Mouse (Mus musculus) limb, embryonic 12.5 days (tissue): Measurements from ENCODE around the gene Gm36864. TPM values are rescaled to one million over a fixed set of nuclear protein-coding genes. Genes with fewer than 3 reads are reported as not detected.
"Not testable (repeated sequence)": the region's sequence is repeated elsewhere in the genome, so short reads cannot be mapped to it uniquely, and the experiment has no call there.

ENCODE experiments used
- ATAC-seq: fragments of 200-750 bp; cut with Nextera tagmentation; 2 replicates; pipeline ENCODE4 v1.8.0; 2017; ENCODE audit warnings: low read depth, moderate TSS enrichment; ENCODE audit not compliant: insufficient number of reproducible peaks, insufficient read depth, low FRiP score, low TSS enrichment
- H3K27ac ChIP-seq: fragments of 300-500 bp; sonication (generic); 2 replicates; pipeline ENCODE4 v1.5.1; 2016; ENCODE audit warnings: mild to moderate bottlenecking, moderate library complexity
- H3K27me3 ChIP-seq: fragments of 300-500 bp; sonication (generic); 2 replicates; pipeline ENCODE4 v1.6.1; 2016; ENCODE audit warnings: mild to moderate bottlenecking, moderate library complexity
- H3K36me3 ChIP-seq: fragments of 300-500 bp; sonication (generic); 2 replicates; pipeline ENCODE4 v1.6.1; 2016; ENCODE audit warnings: mild to moderate bottlenecking, moderate library complexity
- H3K4me1 ChIP-seq: fragments of 300-500 bp; sonication (generic); replicated peaks from 2 replicates; pipeline ENCODE4 v1.6.1; 2016
- H3K4me2 ChIP-seq: fragments of 300-500 bp; sonication (generic); 2 replicates; pipeline ENCODE4 v1.6.1; 2016; ENCODE audit warnings: mild to moderate bottlenecking, moderate library complexity
- H3K4me3 ChIP-seq: fragments of 300-500 bp; sonication (generic); replicated peaks from 2 replicates; pipeline ENCODE4 v1.5.1; 2016; ENCODE audit warnings: mild to moderate bottlenecking
- H3K9ac ChIP-seq: fragments of 300-500 bp; sonication (generic); replicated peaks from 2 replicates; pipeline ENCODE4 v1.6.1; 2016; ENCODE audit warnings: mild to moderate bottlenecking, moderate library complexity
- H3K9me3 ChIP-seq: fragments of 300-500 bp; sonication (generic); 2 replicates; pipeline ENCODE4 v1.6.1; 2016; ENCODE audit warnings: mild to moderate bottlenecking, moderate library complexity
- WGBS: fragments of 180-500 bp; shearing (Covaris S2); methylation state at CpG from one replicate; pipeline ENCODE4 v1.1.7; 2016; 5-methylcytosine and 5-hydroxymethylcytosine counted together
- polyA plus RNA-seq: library from polyadenylated mRNA; unstranded; fragments of >200 nt; fragmentation: Nextera tagmentation; extraction: Ambion mirVana; gene quantifications from 2 replicates; pipeline ENCODE4 v1.2.1, GENCODE M21; 2016

Gm36864 gene
- polyA plus RNA-seq, result 0.14 TPM in 1 of 2 replicates, not detected in the other

GRCm38 (mm10) chr7:44235909-44236308, at the start of gene Gm36864:
Gm36864 (plus strand) TSS chr7:44236177.
- WGBS, result 73% methylated on average over 3 of the region's 3 CpGs
- no peaks in the 10 kb centered on the region for H3K36me3 ChIP-seq
- H3K9ac ChIP-seq, result no peak within 1 kb of the TSS
- H3K4me3 ChIP-seq, result no peak within 1 kb of the TSS
- H3K27me3 ChIP-seq, result peaks cover 4% of the 10 kb centered on the region; the same call in 1 of the 2 replicates
- no peak within 1 kb of the TSS for H3K4me2 ChIP-seq
- ATAC-seq, result no peak
- H3K9me3 ChIP-seq, result no peaks in the 10 kb centered on the region
- no peak within 1 kb of the TSS for H3K27ac ChIP-seq
- no peaks in the 10 kb centered on the region for H3K4me1 ChIP-seq

DNA sequence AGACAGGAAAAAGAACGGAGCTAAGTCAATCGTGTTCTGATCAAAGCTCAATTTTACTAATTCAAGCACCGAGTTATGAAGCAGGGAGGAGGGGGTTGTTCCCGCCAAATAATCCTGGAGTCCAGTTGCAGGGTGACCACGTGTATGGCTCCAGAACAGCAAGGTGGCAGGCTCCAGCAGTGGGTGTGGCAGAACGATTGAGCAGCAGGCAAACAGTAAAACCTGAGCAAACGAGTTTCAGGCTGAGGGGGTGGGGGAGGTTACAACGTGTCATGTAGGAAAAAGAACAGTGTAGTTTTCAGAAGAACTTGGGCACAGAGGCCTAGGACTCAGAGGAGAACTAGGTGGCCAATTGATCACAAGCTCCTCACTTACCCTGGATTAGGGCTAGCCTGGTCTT, 49.5 kb upstream of the Gm36864 start:
- 54% methylated on average over 8 of the region's 8 CpGs for WGBS
- not testable (repeated sequence) for ATAC-seq, H3K9me3 ChIP-seq, H3K27ac ChIP-seq, H3K36me3 ChIP-seq, H3K4me1 ChIP-seq, H3K27me3 ChIP-seq, H3K4me3 ChIP-seq, H3K9ac ChIP-seq, H3K4me2 ChIP-seq

DNA sequence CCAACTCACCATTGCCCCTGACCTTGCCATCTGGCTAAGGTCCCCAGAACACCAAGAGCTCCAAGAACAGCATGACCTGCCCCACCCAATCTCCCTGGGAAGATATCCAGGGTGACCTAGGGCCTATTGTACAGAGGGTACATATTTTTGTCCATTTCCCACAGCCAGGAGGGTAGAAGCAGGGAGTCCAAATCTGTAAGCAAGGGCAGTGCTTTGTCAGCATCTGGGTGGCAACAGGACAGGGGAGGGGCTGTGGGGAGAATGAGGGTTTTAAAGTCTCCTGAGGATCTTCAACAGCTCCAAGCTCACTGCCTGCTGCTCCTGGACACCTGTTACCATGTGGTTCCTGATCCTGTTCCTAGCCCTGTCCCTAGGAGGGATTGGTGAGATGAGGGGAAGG, 48.0 kb upstream of the Gm36864 start, which contains the start of gene Klk1b24:
TSS of gene Klk1b24 (plus strand) at position 301 of the 400 bp plus-strand sequence.
- not testable (repeated sequence) for ATAC-seq, H3K9ac ChIP-seq, H3K9me3 ChIP-seq, H3K27ac ChIP-seq, H3K27me3 ChIP-seq, H3K4me1 ChIP-seq, H3K36me3 ChIP-seq, H3K4me3 ChIP-seq, H3K4me2 ChIP-seq

DNA sequence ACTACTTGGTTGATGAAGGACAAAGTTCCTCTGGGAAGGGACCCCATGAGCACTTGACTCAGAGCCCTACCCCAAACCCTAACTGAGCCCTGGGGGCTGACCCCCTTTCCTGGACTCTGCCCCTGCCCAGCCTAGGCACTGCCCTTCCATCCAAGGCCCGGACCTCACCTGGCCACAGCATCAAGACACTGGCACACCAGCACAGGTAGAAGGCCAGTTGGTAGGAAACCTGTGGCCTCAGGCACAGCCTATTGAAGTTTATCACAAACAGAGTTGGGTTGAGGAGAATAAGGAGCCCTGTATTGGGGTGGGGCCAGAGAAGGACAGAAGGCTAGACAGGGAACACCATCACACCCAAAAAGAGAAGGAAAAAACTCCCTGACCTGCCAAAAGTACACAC, 42.5 kb upstream of the Gm36864 start:
- not testable (repeated sequence) for H3K36me3 ChIP-seq, H3K4me2 ChIP-seq, H3K27ac ChIP-seq, H3K9ac ChIP-seq, H3K27me3 ChIP-seq, H3K9me3 ChIP-seq, H3K4me3 ChIP-seq, ATAC-seq, H3K4me1 ChIP-seq
- 81% methylated on average over 1 of the region's 1 CpGs for WGBS

DNA sequence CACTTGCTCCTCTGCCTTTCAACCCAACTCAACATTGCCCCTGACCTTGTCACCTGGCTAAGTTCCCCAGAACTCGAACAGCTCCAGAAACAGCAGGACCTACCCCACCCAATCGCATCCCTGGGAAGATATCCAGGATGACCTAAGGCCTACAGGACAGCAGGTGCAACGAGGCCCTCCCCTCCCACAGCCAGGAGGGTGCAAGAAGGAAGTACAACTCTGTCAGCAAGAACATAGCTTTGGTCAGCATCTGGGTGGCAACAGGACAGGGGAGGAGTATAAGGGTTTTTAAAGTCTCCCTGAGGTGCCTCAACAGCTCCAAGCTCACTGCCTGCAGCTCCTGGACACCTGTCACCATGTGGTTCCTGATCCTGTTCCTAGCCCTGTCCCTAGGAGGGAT, 38.1 kb upstream of the Gm36864 start, which contains the start of gene Klk1b3:
TSS of gene Klk1b3 (plus strand) at position 301 of the 400 bp plus-strand sequence.
- Histone ChIP-seq H3K9ac (no peak within 1 kb of the TSS), H3K36me3 (no peaks in the 10 kb centered on the region), H3K4me2 (no peak within 1 kb of the TSS), H3K9me3 (no peaks in the 10 kb centered on the region), H3K27ac (no peak within 1 kb of the TSS), H3K4me3 (no peak within 1 kb of the TSS), H3K27me3 (no peaks in the 10 kb centered on the region), H3K4me1 (no peaks in the 10 kb centered on the region)
- ATAC-seq, result no peak
- 60% methylated on average over 3 of the region's 3 CpGs for WGBS

DNA sequence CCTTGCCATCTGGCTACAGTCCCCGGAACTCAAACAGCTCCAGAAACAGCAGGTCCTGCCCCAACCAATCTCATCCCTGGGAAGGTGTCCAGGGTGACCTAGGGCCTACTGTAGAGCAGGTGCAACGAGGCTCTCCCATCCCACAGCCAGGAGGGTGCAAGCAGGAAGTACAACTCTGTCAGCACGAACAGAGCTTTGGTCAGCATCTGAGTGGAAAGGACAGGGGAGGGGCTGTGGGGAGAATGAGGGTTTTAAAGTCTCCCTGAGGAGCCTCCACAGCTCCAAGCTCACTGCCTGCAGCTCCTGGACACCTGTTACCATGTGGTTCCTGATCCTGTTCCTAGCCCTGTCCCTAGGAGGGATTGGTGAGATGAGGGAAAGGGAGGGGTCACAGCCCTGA, 28.8 kb upstream of the Gm36864 start, which contains the start of gene Klk1b4:
TSS of gene Klk1b4 (plus strand) at position 301 of the 400 bp plus-strand sequence.
- 51% methylated on average over 3 of the region's 3 CpGs for WGBS
- H3K4me2 ChIP-seq, H3K4me1 ChIP-seq, ATAC-seq, H3K27ac ChIP-seq, H3K27me3 ChIP-seq, H3K36me3 ChIP-seq, H3K9ac ChIP-seq, H3K4me3 ChIP-seq, H3K9me3 ChIP-seq: not testable (repeated sequence)

GRCm38 (mm10) chr7:44208307-44208706, 27.7 kb upstream of the Gm36864 start:
- ATAC-seq, result no peak
- Histone ChIP-seq H3K4me3 (no peak overlapping the region), H3K36me3 (no peaks in the 10 kb centered on the region), H3K9ac (no peak overlapping the region), H3K27me3 (no peaks in the 10 kb centered on the region), H3K27ac (no peak overlapping the region), H3K4me1 (no peaks in the 10 kb centered on the region), H3K9me3 (no peaks in the 10 kb centered on the region), H3K4me2 (no peak overlapping the region)
- 86% methylated on average over 3 of the region's 3 CpGs for WGBS

- no peak within 1 kb of the TSS for H3K9ac ChIP-seq
- no peak within 1 kb of the TSS for H3K4me2 ChIP-seq
- no peaks in the 10 kb centered on the region for H3K4me1 ChIP-seq
- no peaks in the 10 kb centered on the region for H3K36me3 ChIP-seq
- H3K9me3 ChIP-seq, result no peaks in the 10 kb centered on the region
- no peak within 1 kb of the TSS for H3K4me3 ChIP-seq
- 87% methylated on average over 1 of the region's 1 CpGs for WGBS
- 0 out of 2 replicates have a peak, but pooled peaks cover 11% of the 10 kb centered on the region for H3K27me3 ChIP-seq
- no peak for ATAC-seq
- no peak within 1 kb of the TSS for H3K27ac ChIP-seq
Observed at GRCm38 (mm10) chr7:44215645-44216044, 20.3 kb upstream of the Gm36864 start, which contains the start of gene Klk1b5. Klk1b5 (plus strand) TSS chr7:44215945.

GRCm38 (mm10) chr7:44221601-44222000, 14.4 kb upstream of the Gm36864 start:
- H3K4me3 ChIP-seq, H3K27ac ChIP-seq, H3K27me3 ChIP-seq, H3K4me2 ChIP-seq, ATAC-seq, H3K36me3 ChIP-seq, H3K9me3 ChIP-seq, H3K4me1 ChIP-seq, H3K9ac ChIP-seq: not testable (repeated sequence)
- WGBS, result 67% methylated on average over 9 of the region's 10 CpGs

DNA sequence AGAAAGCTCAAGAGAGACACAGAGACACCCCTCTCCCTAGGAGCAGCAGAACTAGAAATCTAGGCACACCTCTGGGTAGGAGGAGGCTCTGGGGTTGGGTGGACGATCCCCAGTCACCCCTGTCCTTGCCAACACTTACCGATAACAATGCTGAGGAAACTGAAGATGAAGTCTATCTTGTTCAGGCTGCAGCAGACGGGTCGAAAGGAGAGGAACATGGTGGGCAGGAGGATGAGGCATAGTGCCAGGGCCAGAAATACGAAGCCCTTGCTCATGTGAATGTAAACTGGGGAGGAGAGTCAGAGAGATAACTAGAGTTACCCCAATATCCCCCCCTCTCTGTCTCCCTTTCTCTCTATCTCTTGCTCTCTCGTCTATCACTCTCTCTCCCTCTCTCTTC, 13.6 kb upstream of the Gm36864 start:
- not testable (repeated sequence) for H3K4me3 ChIP-seq, H3K4me2 ChIP-seq, H3K9me3 ChIP-seq, H3K27ac ChIP-seq, ATAC-seq, H3K4me1 ChIP-seq, H3K9ac ChIP-seq, H3K27me3 ChIP-seq, H3K36me3 ChIP-seq
- WGBS, result 79% methylated on average over 6 of the region's 6 CpGs

GRCm38 (mm10) chr7:44225076-44225475, 10.9 kb upstream of the Gm36864 start, which contains the start of gene Klk1:
Klk1 (plus strand) TSS chr7:44225360.
- Histone ChIP-seq H3K27me3 (0 out of 2 replicates have a peak, but pooled peaks cover 2% of the 10 kb centered on the region), H3K4me1 (no peaks in the 10 kb centered on the region), H3K4me3 (no peak within 1 kb of the TSS), H3K36me3 (no peaks in the 10 kb centered on the region), H3K9ac (no peak within 1 kb of the TSS), H3K4me2 (no peak within 1 kb of the TSS), H3K27ac (no peak within 1 kb of the TSS), H3K9me3 (no peaks in the 10 kb centered on the region)
- ATAC-seq, result no peak
- WGBS, result 57% methylated on average over 1 of the region's 1 CpGs

DNA sequence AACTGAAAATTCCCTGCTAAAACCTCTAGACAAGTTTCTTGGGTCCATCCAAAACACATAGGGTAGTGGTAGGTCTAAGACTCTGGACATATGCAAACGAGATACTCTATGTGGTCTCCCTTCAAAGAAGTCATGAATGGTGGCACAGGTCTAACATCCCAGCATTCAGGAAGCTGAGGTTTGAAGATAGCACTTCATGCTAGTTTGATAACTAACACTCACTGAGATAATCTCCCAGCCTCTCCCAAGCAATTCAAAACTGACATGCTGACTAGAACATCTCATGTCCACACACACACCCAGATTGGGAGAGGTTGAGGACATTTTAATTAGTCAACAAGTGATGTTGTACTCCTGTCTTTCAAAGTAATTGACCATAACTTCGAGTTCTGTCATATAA, 3.9 kb downstream of the Gm36864 start:
- no peak overlapping the region for H3K9ac ChIP-seq
- no peaks in the 10 kb centered on the region for H3K4me1 ChIP-seq
- no peaks in the 10 kb centered on the region for H3K36me3 ChIP-seq
- no peak overlapping the region for H3K4me3 ChIP-seq
- H3K9me3 ChIP-seq, result no peaks in the 10 kb centered on the region
- no peak overlapping the region for H3K4me2 ChIP-seq
- no peak for ATAC-seq
- no peak overlapping the region for H3K27ac ChIP-seq
- peaks cover 4% of the 10 kb centered on the region; the same call in 1 of the 2 replicates for H3K27me3 ChIP-seq
- WGBS, result 45% methylated on average over 2 of the region's 2 CpGs
